Mouse (Mus musculus) liver, embryonic 14.5 days (tissue): Measurements from ENCODE around the gene Tap1. TPM values are rescaled to one million over a fixed set of nuclear protein-coding genes. Genes with fewer than 3 reads are reported as not detected.

Experiments used
- ATAC-seq: fragments of 200-750 bp; cut with Nextera tagmentation; 2 replicates; pipeline ENCODE4 v1.8.0; 2017; ENCODE audit warnings: moderate number of reproducible peaks, mild to moderate bottlenecking, moderate library complexity; ENCODE audit not compliant: insufficient read depth
- DNase-seq, 3 experiments: peaks; one replicate each; pipeline ENCODE4 v3.0.0-alpha.2; 2012 to 2013; ENCODE audit warnings: low read depth in 3 of 3, low spot score in 3 of 3
- H3K27ac ChIP-seq: fragments of 300-500 bp; sonication (generic); 2 replicates; pipeline ENCODE4 v1.5.1; 2014; ENCODE audit warnings: moderate library complexity, mild to moderate bottlenecking, control low read depth, inconsistent platforms
- H3K27me3 ChIP-seq: fragments of 300-500 bp; sonication (generic); 2 replicates; pipeline ENCODE4 v1.6.1; 2014; ENCODE audit warnings: mild to moderate bottlenecking, low read length, moderate library complexity; ENCODE audit not compliant: control insufficient read depth, insufficient read depth
- H3K36me3 ChIP-seq: fragments of 300-500 bp; sonication (generic); replicated peaks from 2 replicates; pipeline ENCODE4 v1.6.1; 2014; ENCODE audit warnings: low read depth; ENCODE audit not compliant: control insufficient read depth, insufficient read depth
- H3K4me1 ChIP-seq, 2 experiments: fragments of 200-500 bp in 1 of 2; fragments of 300-500 bp in 1 of 2; sonication (generic) in 1 of 2; replicated peaks; 2 replicates each; pipeline ENCODE4 v1.6.1; 2012 to 2014; ENCODE audit warnings: antibody characterized with exemption in 1 of 2, inconsistent platforms in 1 of 2, low read length in 1 of 2; ENCODE audit not compliant: control insufficient read depth in 2 of 2, insufficient read depth in 2 of 2
- H3K4me2 ChIP-seq: fragments of 300-500 bp; sonication (generic); 2 replicates; pipeline ENCODE4 v1.6.1; 2014; ENCODE audit warnings: low read depth, mild to moderate bottlenecking, control low read depth, moderate library complexity
- H3K4me3 ChIP-seq, 2 experiments: fragments of 200-500 bp in 1 of 2; fragments of 300-500 bp in 1 of 2; sonication (generic) in 1 of 2; 2 replicates each; pipeline ENCODE4 v1.5.1; 2012 to 2014; ENCODE audit warnings: low read depth in 2 of 2, low read length in 2 of 2, mild to moderate bottlenecking in 2 of 2, control low read depth in 1 of 2, inconsistent platforms in 1 of 2, moderate library complexity in 1 of 2; ENCODE audit not compliant: insufficient read depth in 1 of 2
- H3K9ac ChIP-seq: fragments of 300-500 bp; sonication (generic); replicated peaks from 2 replicates; pipeline ENCODE4 v1.6.1; 2014; ENCODE audit warnings: mild to moderate bottlenecking, control low read depth, moderate library complexity
- H3K9me3 ChIP-seq: fragments of 300-500 bp; sonication (generic); 2 replicates; pipeline ENCODE4 v1.6.1; 2016; ENCODE audit warnings: low read length, mixed read lengths; ENCODE audit not compliant: control insufficient read depth
- CTCF ChIP-seq: IDR thresholded peaks from 2 replicates; pipeline ENCODE4 v1.5.1; 2016; ENCODE audit warnings: antibody characterized with exemption, low read depth, control low read depth
- EP300 ChIP-seq: IDR thresholded peaks from 2 replicates; pipeline ENCODE4 v1.6.1; 2016; ENCODE audit warnings: antibody characterized with exemption, low read depth
- WGBS: fragments of 180-500 bp; shearing (Covaris S2); extraction: QIAGEN DNeasy Blood & Tissue Kit; methylation state at CpG from one replicate; pipeline ENCODE4 v1.1.7; 2014; ENCODE audit not compliant: insufficient replicate concordance; 5-methylcytosine and 5-hydroxymethylcytosine counted together
- polyA plus RNA-seq, 2 experiments: library from polyadenylated mRNA; depleted of rRNA in 1 of 2; stranded (reverse) in 1 of 2; unstranded in 1 of 2; fragments of >200 nt; fragmentation: Nextera tagmentation in 1 of 2; extraction: Ambion mirVana in 1 of 2; gene quantifications; 2 replicates each; pipeline versions ENCODE4 v1.2.1 to v1.2.3; 2012 to 2014

The Tap1 gene
- polyA plus RNA-seq, 2 experiments = 1.9 to 2.5 TPM

- no peak for ATAC-seq
- 63% methylated on average over 3 of the region's 3 CpGs for whole genome bisulfite sequencing
- Histone ChIP-seq H3K9me3 (no peaks in the 10 kb centered on the region), H3K4me2 (no peak overlapping the region), H3K4me1 (peaks cover 1 to 6% of the 10 kb centered on the region in 2 experiments; a peak in 3 of 4 replicates), H3K27ac (no peak overlapping the region), H3K4me3 (no peak overlapping the region), H3K9ac (no peak overlapping the region), H3K36me3 (no peaks in the 10 kb centered on the region), H3K27me3 (peaks cover 9% of the 10 kb centered on the region; the same call in 1 of the 2 replicates)
- DNase-seq = no peak
- no peak for TF ChIP-seq EP300
- TF ChIP-seq CTCF = no peak
Measured at GRCm38 (mm10) chr17:34144960-34145371, 42.4 kb upstream of the Tap1 start.

DNA sequence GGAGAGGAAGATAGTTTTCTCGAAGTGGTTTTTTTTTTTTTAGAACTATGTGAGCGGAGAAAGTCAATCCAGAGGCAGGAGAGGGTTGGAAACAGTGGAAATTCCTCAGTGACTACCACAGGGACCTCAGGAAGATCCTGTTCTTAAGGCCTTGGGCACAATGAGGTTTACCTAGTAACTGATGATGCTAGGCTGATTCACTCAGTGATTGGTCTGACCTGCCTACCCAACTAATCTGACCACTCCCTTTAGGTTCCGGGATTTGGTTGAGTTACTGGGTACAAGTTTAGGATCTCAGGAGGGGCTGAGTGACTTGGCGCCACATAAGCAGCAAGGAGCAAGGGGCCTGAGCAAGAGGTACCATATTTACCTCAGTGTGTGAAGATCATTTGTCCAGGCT, 34.4 kb upstream of the Tap1 start, which contains the start of gene H2-DMb1:
H2-DMb1 (plus strand) TSS at position 150 of the 400 bp plus-strand sequence.
- ATAC-seq = no peak

GRCm38 (mm10) chr17:34155534-34155933, 31.8 kb upstream of the Tap1 start:
- Histone ChIP-seq H3K36me3 (no peaks in the 10 kb centered on the region), H3K4me3 (no peak overlapping the region), H3K4me2 (no peak overlapping the region), H3K27ac (no peak overlapping the region), H3K9me3 (no peaks in the 10 kb centered on the region), H3K4me1 (no peaks in the 10 kb centered on the region), H3K27me3 (no peaks in the 10 kb centered on the region), H3K9ac (no peak overlapping the region)
- DNase-seq = no peak
- WGBS = 53% methylated on average over 5 of the region's 5 CpGs
- ATAC-seq = no peak
- TF ChIP-seq CTCF = no peak
- TF ChIP-seq EP300 = no peak

More for the DNA sequence above, 34.4 kb upstream of the Tap1 start, which contains the start of gene H2-DMb1:
- no peaks in the 10 kb centered on the region for H3K27me3 ChIP-seq
- H3K9ac ChIP-seq = no peak within 1 kb of the TSS
- no peaks in the 10 kb centered on the region for H3K4me1 ChIP-seq
- H3K4me2 ChIP-seq = no peak within 1 kb of the TSS
- H3K36me3 ChIP-seq = no peaks in the 10 kb centered on the region
- no peak within 1 kb of the TSS for H3K27ac ChIP-seq
- no peak within 1 kb of the TSS for H3K4me3 ChIP-seq
- no peak for DNase-seq
- H3K9me3 ChIP-seq = no peaks in the 10 kb centered on the region
- no peak for TF ChIP-seq CTCF
- TF ChIP-seq EP300 = no peak
- WGBS = 36% methylated on average over 4 of the region's 4 CpGs

DNA sequence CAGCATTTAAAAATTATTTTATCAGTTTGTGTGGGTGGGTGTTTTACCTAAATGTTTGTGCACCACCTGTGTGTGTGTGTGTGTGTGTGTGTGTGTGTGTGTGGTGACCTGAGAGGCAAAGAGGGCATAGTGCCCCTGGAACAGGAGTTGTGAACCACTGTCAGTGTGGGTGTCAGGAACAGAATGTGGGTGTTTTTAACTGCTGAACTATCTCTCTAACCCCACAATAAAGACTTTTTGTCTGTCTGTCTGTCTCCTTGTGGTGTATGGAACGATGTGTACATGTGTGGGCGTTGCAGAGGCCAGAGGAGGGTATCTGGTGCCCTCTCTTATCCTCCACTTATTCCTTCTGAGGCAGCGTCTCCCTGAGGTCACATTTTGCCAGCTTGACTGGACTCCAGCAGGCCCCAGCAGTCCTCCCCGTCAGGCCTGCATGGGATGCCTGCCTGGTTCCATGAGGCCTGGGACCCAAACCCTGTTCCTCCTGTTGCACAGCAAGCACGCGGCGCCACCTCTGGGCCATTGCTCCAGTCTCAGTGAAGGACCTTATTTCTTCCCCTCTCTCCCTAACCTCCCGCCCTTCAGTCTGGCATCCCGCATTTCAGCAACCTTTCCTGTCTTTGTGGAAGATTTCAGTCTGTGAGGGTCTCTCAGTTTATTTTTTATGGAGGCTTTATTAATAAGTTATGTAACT, 23.0 kb upstream of the Tap1 start:
- Histone ChIP-seq H3K27me3 (no peaks in the 10 kb centered on the region), H3K9ac (no peak overlapping the region), H3K27ac (no peak overlapping the region), H3K4me1 (0 out of 4 replicates have a peak, but pooled peaks cover 0 to 2% of the 10 kb centered on the region in 2 experiments), H3K36me3 (no peaks in the 10 kb centered on the region), H3K4me2 (no peak overlapping the region), H3K4me3 (no peak overlapping the region), H3K9me3 (no peaks in the 10 kb centered on the region)
- peak; percentile 55 for TF ChIP-seq CTCF
- no peak for TF ChIP-seq EP300
- ATAC-seq (no peak), DNase-seq (no peak)
- 45% methylated on average over 9 of the region's 9 CpGs for WGBS

DNA sequence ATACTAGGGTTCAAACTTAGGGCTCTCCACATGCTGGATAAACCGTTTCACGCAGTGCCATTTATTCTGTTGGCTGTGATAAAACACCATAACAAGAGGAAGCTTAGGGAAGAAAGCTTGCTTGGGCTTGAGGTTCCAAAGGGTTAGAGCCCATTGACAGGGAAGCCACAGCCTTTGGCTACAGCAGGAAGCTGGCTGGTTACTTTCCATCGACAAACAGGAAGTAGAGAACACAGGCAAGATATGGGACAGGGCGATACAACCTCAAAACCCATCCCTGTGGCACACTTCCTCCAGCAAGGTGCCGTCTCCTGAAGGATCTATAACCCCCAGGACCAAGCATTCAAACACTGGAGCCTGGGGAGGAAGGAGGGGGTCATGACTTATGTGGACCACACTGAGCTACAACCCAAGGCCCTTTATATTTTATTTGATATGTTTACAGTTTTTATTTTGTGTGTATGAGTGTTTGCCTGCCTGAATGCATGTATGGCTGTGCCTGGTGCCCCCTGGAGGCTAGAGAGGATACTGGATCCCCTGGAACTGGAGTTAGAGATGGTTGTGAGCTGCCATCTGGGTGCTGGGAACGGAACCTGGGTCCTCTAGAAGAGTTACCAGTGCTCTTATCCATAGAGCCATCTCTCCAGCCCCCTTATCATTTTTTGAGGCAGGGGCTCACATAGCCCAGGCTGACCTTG, 22.2 kb upstream of the Tap1 start:
- Histone ChIP-seq H3K27ac (no peak overlapping the region), H3K4me2 (no peak overlapping the region), H3K9me3 (no peaks in the 10 kb centered on the region), H3K9ac (no peak overlapping the region), H3K36me3 (no peaks in the 10 kb centered on the region), H3K27me3 (no peaks in the 10 kb centered on the region), H3K4me1 (0 out of 4 replicates have a peak, but pooled peaks cover 0 to 2% of the 10 kb centered on the region in 2 experiments), H3K4me3 (no peak overlapping the region)
- 23% methylated on average over 6 of the region's 6 CpGs for WGBS
- TF ChIP-seq EP300 (no peak), CTCF (peak; percentile 44; the same call in 1 of the 2 replicates)
- ATAC-seq (no peak), DNase-seq (no peak)
